Comparison of ENCODE assay signal across 8 mouse cellular contexts in genomic region chr13:97197932-97198562, GRCm38 (mm10). TPM values are rescaled to one million over a fixed set of nuclear protein-coding genes. Genes with fewer than 3 reads are reported as not detected.
DNase-seq lines count a peak whose midpoint lies in the region; ATAC-seq and TF ChIP-seq lines count a peak whose summit lies in the region.

Gene Hexb, minus strand, starts transcription at chr13:97198357.

- peak within 1 kb of the TSS; percentile 40 for H3K27ac ChIP-seq in CH12.LX (ENCODE audit: insufficient read depth, low read depth)
- H3K27ac ChIP-seq in forebrain, embryonic 10.5 days: peak within 1 kb of the TSS; percentile 88
- peak within 1 kb of the TSS; percentile 66 to 72 for H3K27ac ChIP-seq in heart, embryonic 14.5 days (replicated peaks in 1 of 2; ENCODE audit: control insufficient read depth in 1 of 2, insufficient read depth in 1 of 2, low read depth in 2 of 2, low read length in 2 of 2)
- no peak within 1 kb of the TSS for H3K27ac ChIP-seq in liver, embryonic 14.5 days
- H3K27ac ChIP-seq in stomach, embryonic 15.5 days: peak within 1 kb of the TSS; percentile 81

- H3K4me3 ChIP-seq in CH12.LX (replicated peaks in 1 of 3; ENCODE audit: low read depth in 2 of 3, low read length in 2 of 3, poor library complexity in 1 of 3): peak within 1 kb of the TSS; percentile 69 to 90 (median 80)
- peak within 1 kb of the TSS; percentile 78 for H3K4me3 ChIP-seq in forebrain, embryonic 10.5 days
- peak within 1 kb of the TSS; percentile 64 to 83 for H3K4me3 ChIP-seq in heart, embryonic 14.5 days (ENCODE audit: control insufficient read depth in 1 of 2, insufficient read depth in 1 of 2, low read depth in 1 of 2, low read length in 2 of 2)
- H3K4me3 ChIP-seq in liver, embryonic 14.5 days (ENCODE audit: insufficient read depth in 1 of 2, low read depth in 2 of 2, low read length in 2 of 2): peak within 1 kb of the TSS; percentile 58 to 76
- H3K4me3 ChIP-seq in stomach, embryonic 15.5 days (replicated peaks): peak within 1 kb of the TSS; percentile 75

- dilution Hi-C loops in CH12.LX (cut with MboI; ENCODE audit: extremely low pct_ligation_motif_present, extremely low pct_unique_long_range_greater_than_20kb, low sequenced_read_pairs): no loop called here

- ATAC-seq in heart, embryonic 14.5 days (ENCODE audit: insufficient number of reproducible peaks, insufficient read depth, low FRiP score, low read depth): peak; percentile 89
- peak; percentile 96 for ATAC-seq in liver, embryonic 14.5 days (ENCODE audit: insufficient read depth)
- ATAC-seq in stomach, embryonic 15.5 days (ENCODE audit: insufficient read depth, low FRiP score, low read depth): peak; percentile 92

- H3K9me3 ChIP-seq in CH12.LX (replicated peaks; ENCODE audit: low read length): no peaks in the 10 kb centered on the region
- H3K9me3 ChIP-seq in forebrain, embryonic 10.5 days: no peaks in the 10 kb centered on the region
- no peaks in the 10 kb centered on the region for H3K9me3 ChIP-seq in heart, embryonic 14.5 days (ENCODE audit: control insufficient read depth, low read length)
- no peaks in the 10 kb centered on the region for H3K9me3 ChIP-seq in liver, embryonic 14.5 days (ENCODE audit: control insufficient read depth, low read length)
- H3K9me3 ChIP-seq in stomach, embryonic 15.5 days: no peaks in the 10 kb centered on the region

- no peak for TF ChIP-seq EP300 in CH12.LX (IDR thresholded peaks at IDR 0.05; ENCODE audit: low read length)
- TF ChIP-seq EP300 in liver, embryonic 14.5 days (IDR thresholded peaks at IDR 0.05; ENCODE audit: low read depth): no peak

- peak within 1 kb of the TSS; percentile 29; the same call in 1 of the 2 replicates for H3K9ac ChIP-seq in CH12.LX (ENCODE audit: insufficient read depth, low read depth)
- H3K9ac ChIP-seq in heart, embryonic 14.5 days (ENCODE audit: low read length): peak within 1 kb of the TSS; percentile 82
- H3K9ac ChIP-seq in liver, embryonic 14.5 days (replicated peaks): peak within 1 kb of the TSS; percentile 69
- H3K9ac ChIP-seq in stomach, embryonic 15.5 days: peak within 1 kb of the TSS; percentile 60; the same call in 1 of the 2 replicates

- peak; percentile 86 for TF ChIP-seq POLR2A in CH12.LX (IDR thresholded peaks at IDR 0.05; ENCODE audit: low read depth, low read length)

- peaks cover 0 to 10% of the 10 kb centered on the region in 2 experiments for H3K36me3 ChIP-seq in CH12.LX (replicated peaks in 1 of 2; ENCODE audit: control insufficient read depth in 1 of 2, insufficient read depth in 1 of 2, low read length in 1 of 2)
- H3K36me3 ChIP-seq in forebrain, embryonic 10.5 days (replicated peaks): no peaks in the 10 kb centered on the region
- H3K36me3 ChIP-seq in heart, embryonic 14.5 days (ENCODE audit: control insufficient read depth, insufficient read depth, low read length): no peaks in the 10 kb centered on the region
- H3K36me3 ChIP-seq in liver, embryonic 14.5 days (replicated peaks; ENCODE audit: control insufficient read depth, insufficient read depth, low read depth): no peaks in the 10 kb centered on the region
- H3K36me3 ChIP-seq in stomach, embryonic 15.5 days: no peaks in the 10 kb centered on the region

- H3K4me1 ChIP-seq in CH12.LX (ENCODE audit: control insufficient read depth in 1 of 2, insufficient read depth in 2 of 2): peaks cover 7 to 25% of the 10 kb centered on the region in 2 experiments; a peak in 3 of 4 replicates
- H3K4me1 ChIP-seq in forebrain, embryonic 10.5 days: peaks cover 26% of the 10 kb centered on the region
- H3K4me1 ChIP-seq in heart, embryonic 14.5 days (ENCODE audit: control insufficient read depth in 2 of 2, insufficient read depth in 2 of 2, low read length in 2 of 2): peaks cover 2 to 5% of the 10 kb centered on the region in 2 experiments; a peak in 2 of 4 replicates
- peaks cover 3 to 4% of the 10 kb centered on the region in 2 experiments for H3K4me1 ChIP-seq in liver, embryonic 14.5 days (replicated peaks; ENCODE audit: control insufficient read depth in 2 of 2, insufficient read depth in 2 of 2, low read length in 1 of 2)
- H3K4me1 ChIP-seq in stomach, embryonic 15.5 days: no peaks in the 10 kb centered on the region

- no peaks in the 10 kb centered on the region for H3K79me2 ChIP-seq in CH12.LX (replicated peaks; ENCODE audit: control insufficient read depth, extremely low read depth, insufficient read depth, poor library complexity, severe bottlenecking)

- peak; percentile 32 for TF ChIP-seq RAD21 in CH12.LX (IDR thresholded peaks at IDR 0.05; ENCODE audit: low read depth, low read length)

- under 1% methylated on average over 45 of the region's 45 CpGs for WGBS in forebrain, embryonic 10.5 days
- under 1% methylated on average over 45 of the region's 45 CpGs for WGBS in heart, embryonic 14.5 days
- WGBS in liver, embryonic 14.5 days (ENCODE audit: insufficient replicate concordance): under 1% methylated on average over 45 of the region's 45 CpGs
- WGBS in stomach, embryonic 15.5 days: under 1% methylated on average over 45 of the region's 45 CpGs

- peak; percentile 88 for DNase-seq in CH12.LX (ENCODE audit: extremely low read depth)
- DNase-seq in c-Kit-positive CD71-negative TER-119-negative erythroid progenitor cells, embryonic 14.5 days (ENCODE audit: low read depth): peak; percentile 82
- peak; percentile 89 for DNase-seq in forebrain, embryonic 10.5 days (ENCODE audit: extremely low spot score, low spot score)
- DNase-seq in kidney, postnatal 14 days: peak; percentile 96
- DNase-seq in liver, embryonic 14.5 days (ENCODE audit: low read depth in 3 of 3, low spot score in 3 of 3): peak; percentile 67 to 75 (median 72)
- DNase-seq in neural tube, embryonic 10.5 days (ENCODE audit: extremely low spot score, low spot score): peak; percentile 87

- peak in 1 of 2 experiments; percentile 36; a peak in 1 of 4 replicates for TF ChIP-seq CTCF in CH12.LX (conservative IDR thresholded peaks at IDR 0.05 in 1 of 2, IDR thresholded peaks at IDR 0.05 in 1 of 2; ENCODE audit: low read depth in 2 of 2, low read length in 2 of 2)
- peak; percentile 50; the same call in 1 of the 2 replicates for TF ChIP-seq CTCF in liver, embryonic 14.5 days (IDR thresholded peaks at IDR 0.05; ENCODE audit: low read depth)

- peak within 1 kb of the TSS; percentile 82 for H3K4me2 ChIP-seq in CH12.LX (ENCODE audit: insufficient read depth, low read depth, poor library complexity, severe bottlenecking)
- peak within 1 kb of the TSS; percentile 89 for H3K4me2 ChIP-seq in heart, embryonic 14.5 days (ENCODE audit: low read length)
- H3K4me2 ChIP-seq in liver, embryonic 14.5 days (ENCODE audit: low read depth): peak within 1 kb of the TSS; percentile 93
- H3K4me2 ChIP-seq in stomach, embryonic 15.5 days: peak within 1 kb of the TSS; percentile 93

- no peaks in the 10 kb centered on the region for H3K27me3 ChIP-seq in CH12.LX (replicated peaks)
- peaks cover 12% of the 10 kb centered on the region for H3K27me3 ChIP-seq in forebrain, embryonic 10.5 days (ENCODE audit: poor library complexity, severe bottlenecking)
- no peaks in the 10 kb centered on the region for H3K27me3 ChIP-seq in heart, embryonic 14.5 days (ENCODE audit: control insufficient read depth, insufficient read depth, low read length)
- H3K27me3 ChIP-seq in liver, embryonic 14.5 days (ENCODE audit: control insufficient read depth, insufficient read depth, low read length): no peaks in the 10 kb centered on the region
- H3K27me3 ChIP-seq in stomach, embryonic 15.5 days (replicated peaks): no peaks in the 10 kb centered on the region

- in situ Hi-C loops in CH12.LX (cut with MboI; ENCODE audit: low pct_ligation_motif_present, low pct_unique_long_range_greater_than_20kb, low sequenced_read_pairs): no loop called here

TF ChIP-seq in CH12.LX, 34 proteins besides CTCF, POLR2A, EP300 and RAD21:
- TF ChIP-seq ZNF384 (IDR thresholded peaks at IDR 0.05; ENCODE audit: low read depth, low read length) (no peak), JUND (conservative IDR thresholded peaks at IDR 0.05; ENCODE audit: low read depth, low read length) (no peak), USF1 (IDR thresholded peaks at IDR 0.05; ENCODE audit: low read depth, low read length) (peak; percentile 53), SIN3A (IDR thresholded peaks at IDR 0.05; ENCODE audit: low read length) (peak; percentile 29; the same call in 1 of the 2 replicates), ZMIZ1 (IDR thresholded peaks at IDR 0.05; ENCODE audit: low read depth, low read length) (peak; percentile 79), BHLHE40 (IDR thresholded peaks at IDR 0.05; ENCODE audit: low read depth, low read length) (peak; percentile 93), UBTF (IDR thresholded peaks at IDR 0.05; ENCODE audit: low read depth, low read length) (peak; percentile 52; the same call in 1 of the 2 replicates), TCF12 (IDR thresholded peaks at IDR 0.05; ENCODE audit: low read depth, low read length) (peak; percentile 53; the same call in 1 of the 2 replicates), NELFE (IDR thresholded peaks at IDR 0.05; ENCODE audit: low read depth, low read length) (peak; percentile 76), CHD2 (IDR thresholded peaks at IDR 0.05; ENCODE audit: low read length) (no peak), PAX5 (IDR thresholded peaks at IDR 0.05; ENCODE audit: low read length) (no peak), TBP (conservative IDR thresholded peaks at IDR 0.05; ENCODE audit: low read depth, low read length) (peak; percentile 54; the same call in 1 of the 2 replicates), ELF1 (IDR thresholded peaks at IDR 0.05; ENCODE audit: low read depth, low read length) (peak; percentile 76), GABPA (IDR thresholded peaks at IDR 0.05; ENCODE audit: insufficient replicate concordance, low read depth, low read length) (no peak), SMC3 (IDR thresholded peaks at IDR 0.05; ENCODE audit: low read depth, low read length) (peak; percentile 6; the same call in 1 of the 2 replicates), NRF1 (IDR thresholded peaks at IDR 0.05; ENCODE audit: low read depth, low read length) (no peak), MYC (IDR thresholded peaks at IDR 0.05; ENCODE audit: low read depth, low read length) (no peak), HCFC1 (IDR thresholded peaks at IDR 0.05; ENCODE audit: low read depth, low read length) (peak; percentile 36)

RNA-seq across cellular contexts. Expression of gene Hexb, which starts in this region (rescaled TPM):
- total RNA-seq in CH12.LX (2012; rRNA removed) (26.2 and 31.0 TPM in 2 replicates), CH12.LX (2014; rRNA removed) (75.7 and 80.9 TPM in 2 replicates)
- polyA plus RNA-seq in CH12.LX (2012; ENCODE audit: insufficient read length, low read depth): 36.8 and 37.9 TPM in 2 replicates
- polyA plus RNA-seq in forebrain, embryonic 10.5 days (2016; fragmentation: Nextera tagmentation; extraction: Ambion mirVana): 18.4 and 20.5 TPM in 2 replicates
- polyA plus RNA-seq in heart, embryonic 14.5 days (2014; fragmentation: Nextera tagmentation; extraction: Ambion mirVana): 38.3 and 39.1 TPM in 2 replicates
- 9.7 and 12.8 TPM in 2 replicates for polyA plus RNA-seq in liver, embryonic 14.5 days (2012; rRNA removed)
- 17.8 and 18.4 TPM in 2 replicates for polyA plus RNA-seq in liver, embryonic 14.5 days (2014; fragmentation: Nextera tagmentation; extraction: Ambion mirVana)
- polyA plus RNA-seq in stomach, embryonic 15.5 days (2015; fragmentation: Nextera tagmentation; extraction: Ambion mirVana): 42.7 and 44.6 TPM in 2 replicates

Comparison
In these comparisons a context has a peak if more than half of its experiments do, and no peak if none do; other contexts are left out.
1. H3K9ac ChIP-seq: peak in every context shown above with its lines; median percentile 82 in heart, embryonic 14.5 days; 69 in liver, embryonic 14.5 days; 60 in stomach, embryonic 15.5 days; 29 in CH12.LX.